Mouse (Mus musculus) G1E (cell line): Measurements from ENCODE around the gene Pbld1.

Experiments used
- CTCF ChIP-seq: IDR thresholded peaks from 2 replicates; pipeline ENCODE4 v1.5.1; 2012; ENCODE audit warnings: low read depth, low read length, inconsistent platforms, mixed read lengths
- POLR2AphosphoS5 ChIP-seq: IDR thresholded peaks from 2 replicates; pipeline ENCODE4 v1.6.1; 2012; ENCODE audit warnings: low read depth, low read length, inconsistent platforms; ENCODE audit not compliant: insufficient replicate concordance
- TAL1 ChIP-seq: conservative IDR thresholded peaks from 2 replicates; pipeline ENCODE4 v1.6.1; 2012; ENCODE audit warnings: low read depth, low read length, inconsistent platforms, mixed read lengths

GRCm38 (mm10) chr10:63100657-63101056 lies 40.7 kb downstream of the Pbld1 start:
- no peak for TF ChIP-seq TAL1
- TF ChIP-seq CTCF = no peak
- no peak for TF ChIP-seq POLR2AphosphoS5
